Mouse (Mus musculus) limb, embryonic 15.5 days (tissue): ENCODE measurements around the gene Cnot6l. TPM values are rescaled to one million over a fixed set of nuclear protein-coding genes. Genes with fewer than 3 reads are reported as not detected.
A peak's percentile ranks its signal among the peaks of the same experiment; 100 is the strongest.

Source experiments
- ATAC-seq: fragments of 200-750 bp; cut with Nextera tagmentation; 2 replicates; pipeline ENCODE4 v1.8.0; 2017; ENCODE audit warnings: low read depth, moderate TSS enrichment; ENCODE audit not compliant: insufficient number of reproducible peaks, low FRiP score, low TSS enrichment
- H3K27ac ChIP-seq: fragments of 300-500 bp; sonication (generic); 2 replicates; pipeline ENCODE4 v1.5.1; 2015; ENCODE audit warnings: moderate library complexity, mild to moderate bottlenecking, inconsistent platforms
- H3K27me3 ChIP-seq: fragments of 300-500 bp; sonication (generic); 2 replicates; pipeline ENCODE4 v1.6.1; 2015; ENCODE audit warnings: inconsistent platforms
- H3K36me3 ChIP-seq: fragments of 300-500 bp; sonication (generic); 2 replicates; pipeline ENCODE4 v1.6.1; 2015; ENCODE audit warnings: inconsistent platforms
- H3K4me1 ChIP-seq: fragments of 300-500 bp; sonication (generic); 2 replicates; pipeline ENCODE4 v1.6.1; 2015; ENCODE audit warnings: inconsistent platforms
- H3K4me2 ChIP-seq: fragments of 300-500 bp; sonication (generic); 2 replicates; pipeline ENCODE4 v1.6.1; 2015; ENCODE audit warnings: mild to moderate bottlenecking, inconsistent platforms
- H3K4me3 ChIP-seq: fragments of 300-500 bp; sonication (generic); 2 replicates; pipeline ENCODE4 v1.5.1; 2015; ENCODE audit warnings: mild to moderate bottlenecking, inconsistent platforms
- H3K9ac ChIP-seq: fragments of 300-500 bp; sonication (generic); 2 replicates; pipeline ENCODE4 v1.6.1; 2015; ENCODE audit warnings: inconsistent platforms
- H3K9me3 ChIP-seq: fragments of 300-500 bp; sonication (generic); 2 replicates; pipeline ENCODE4 v1.6.1; 2016; ENCODE audit warnings: inconsistent platforms
- WGBS: fragments of 180-500 bp; shearing (Covaris S2); methylation state at CpG from one replicate; pipeline ENCODE4 v1.1.7; 2015; 5-methylcytosine and 5-hydroxymethylcytosine counted together
- polyA plus RNA-seq: library from polyadenylated mRNA; unstranded; fragments of >200 nt; fragmentation: Nextera tagmentation; extraction: Ambion mirVana; gene quantifications from 2 replicates; pipeline ENCODE4 v1.2.1, GENCODE M21; 2015

Gene Cnot6l
- polyA plus RNA-seq, 1 experiment from 2014 or later: 24.3 TPM

DNA sequence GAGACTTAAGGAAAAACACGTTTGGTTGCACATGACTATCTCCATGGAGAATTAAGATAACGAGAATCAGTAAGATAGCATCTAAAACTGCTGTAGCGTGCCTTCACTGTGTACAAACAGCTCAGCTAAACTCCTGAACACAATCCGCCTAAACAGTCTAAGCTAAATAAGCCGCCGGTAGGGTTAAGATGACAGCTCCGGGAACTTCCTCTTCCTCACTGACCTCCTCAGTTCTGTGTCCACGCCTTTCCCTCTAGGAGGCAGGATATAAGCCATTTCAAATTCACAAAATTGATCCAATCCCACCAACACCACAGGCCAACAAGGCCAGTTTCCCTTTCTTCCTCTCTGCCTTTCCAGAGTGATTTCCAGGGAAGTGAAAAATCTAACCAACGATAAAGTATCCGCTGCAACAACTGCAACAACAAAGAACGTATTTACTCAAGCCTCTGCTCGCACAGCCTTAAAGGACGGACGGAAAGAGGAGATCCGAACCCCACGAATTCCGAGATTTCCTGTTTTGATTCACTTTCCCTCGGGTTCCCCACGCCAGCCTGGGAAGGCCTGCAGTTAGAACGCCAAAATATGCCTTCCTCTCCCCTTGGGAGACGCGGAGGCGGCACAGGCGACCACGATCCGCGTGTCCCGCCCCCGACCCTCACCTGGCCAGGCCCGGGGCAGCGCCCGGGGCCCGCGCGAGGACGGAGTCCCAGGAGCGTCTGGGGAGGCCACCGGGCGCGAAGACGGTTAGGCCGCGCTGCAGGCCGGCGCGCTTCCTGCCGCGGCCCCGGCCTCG lies 3.3 kb downstream of the Cnot6l start:
- no peak for ATAC-seq
- Histone ChIP-seq H3K4me3 (peak overlapping the region; percentile 76), H3K4me1 (peaks cover 9% of the 10 kb centered on the region; the same call in 1 of the 2 replicates), H3K9me3 (no peaks in the 10 kb centered on the region), H3K36me3 (no peaks in the 10 kb centered on the region), H3K4me2 (peak overlapping the region; percentile 62), H3K9ac (peak overlapping the region; percentile 95), H3K27me3 (no peaks in the 10 kb centered on the region), H3K27ac (peak overlapping the region; percentile 99)
- under 1% methylated on average over 50 of the region's 50 CpGs for WGBS

DNA sequence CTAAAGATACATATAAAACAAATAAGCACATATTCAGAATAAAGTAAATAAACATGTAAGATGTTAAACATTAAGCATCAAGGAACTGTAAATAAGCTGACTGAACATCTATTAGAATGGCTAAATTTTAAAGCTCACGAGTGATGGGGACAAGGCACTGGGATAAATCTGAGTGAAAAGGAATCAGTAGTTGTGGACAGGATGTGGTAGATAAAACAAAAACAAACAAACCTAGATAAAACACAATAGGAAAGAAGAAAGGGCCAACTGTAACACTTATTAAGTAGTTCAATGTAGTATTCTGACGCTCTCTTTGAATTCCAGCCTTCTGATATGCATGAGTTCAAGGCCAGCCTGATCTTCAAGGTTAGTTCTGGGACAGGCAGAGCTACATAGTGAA lies 21.6 kb downstream of the Cnot6l start:
- no peak overlapping the region for H3K4me2 ChIP-seq
- H3K27ac ChIP-seq: no peak overlapping the region
- H3K9me3 ChIP-seq: no peaks in the 10 kb centered on the region
- no peak for ATAC-seq
- WGBS: 87% methylated on average over 2 of the region's 2 CpGs
- no peaks in the 10 kb centered on the region for H3K27me3 ChIP-seq
- no peaks in the 10 kb centered on the region; the same call in 1 of the 2 replicates for H3K4me1 ChIP-seq
- no peak overlapping the region for H3K9ac ChIP-seq
- no peaks in the 10 kb centered on the region for H3K36me3 ChIP-seq
- H3K4me3 ChIP-seq: no peak overlapping the region

DNA sequence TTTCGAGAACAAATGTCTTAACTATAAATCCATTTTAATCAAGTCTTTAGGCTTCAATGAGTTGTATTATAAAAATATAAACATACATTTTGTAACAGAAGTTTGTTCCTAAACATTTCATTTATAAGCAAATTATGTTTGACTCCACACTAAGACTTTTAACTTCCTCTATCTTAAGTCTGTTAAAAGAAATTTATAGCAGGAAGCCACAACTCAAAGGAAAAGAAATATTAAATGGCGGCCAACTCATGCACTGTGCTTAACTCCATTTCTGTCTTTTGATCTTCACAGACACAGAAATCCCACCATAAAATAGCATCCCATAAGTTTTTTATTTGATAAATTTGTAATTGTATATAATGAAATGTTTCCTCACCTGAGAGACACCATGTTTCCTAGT lies 33.3 kb downstream of the Cnot6l start:
- Histone ChIP-seq H3K36me3 (peaks cover 24% of the 10 kb centered on the region), H3K9me3 (no peaks in the 10 kb centered on the region)
- WGBS: 91% methylated on average over 2 of the region's 2 CpGs

DNA sequence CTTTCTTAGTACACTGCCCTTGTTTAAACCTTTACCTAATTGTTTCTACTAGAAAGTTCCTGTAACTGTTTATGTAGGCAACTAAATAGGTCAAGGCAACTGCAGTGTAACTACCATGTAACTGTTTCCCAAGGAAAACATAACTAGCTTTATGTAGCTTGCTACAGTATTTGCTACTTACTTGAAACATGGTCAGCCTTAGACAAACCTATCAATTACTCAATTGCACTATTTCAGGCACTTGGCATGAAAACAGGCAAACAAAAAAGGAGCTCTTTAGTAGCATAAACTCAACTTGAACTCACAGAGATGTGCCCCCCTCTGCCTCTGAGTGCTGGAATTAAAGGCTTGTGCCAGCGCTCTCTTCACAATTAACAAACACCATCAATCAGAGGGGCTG lies 37.1 kb downstream of the Cnot6l start:
- 97% methylated on average over 1 of the region's 1 CpGs for WGBS
- no peak overlapping the region for H3K27ac ChIP-seq
- ATAC-seq: no peak
- no peaks in the 10 kb centered on the region for H3K27me3 ChIP-seq
- H3K9ac ChIP-seq: no peak overlapping the region
- no peak overlapping the region for H3K4me2 ChIP-seq
- no peak overlapping the region for H3K4me3 ChIP-seq
- no peaks in the 10 kb centered on the region for H3K4me1 ChIP-seq
- peaks cover 19% of the 10 kb centered on the region for H3K36me3 ChIP-seq
- no peaks in the 10 kb centered on the region for H3K9me3 ChIP-seq

More for the DNA sequence above, 33.3 kb downstream of the Cnot6l start:
- no peaks in the 10 kb centered on the region for H3K4me1 ChIP-seq
- ATAC-seq: no peak
- no peak overlapping the region for H3K4me3 ChIP-seq
- no peak overlapping the region for H3K9ac ChIP-seq
- no peak overlapping the region for H3K4me2 ChIP-seq
- no peaks in the 10 kb centered on the region for H3K27me3 ChIP-seq
- H3K27ac ChIP-seq: no peak overlapping the region

DNA sequence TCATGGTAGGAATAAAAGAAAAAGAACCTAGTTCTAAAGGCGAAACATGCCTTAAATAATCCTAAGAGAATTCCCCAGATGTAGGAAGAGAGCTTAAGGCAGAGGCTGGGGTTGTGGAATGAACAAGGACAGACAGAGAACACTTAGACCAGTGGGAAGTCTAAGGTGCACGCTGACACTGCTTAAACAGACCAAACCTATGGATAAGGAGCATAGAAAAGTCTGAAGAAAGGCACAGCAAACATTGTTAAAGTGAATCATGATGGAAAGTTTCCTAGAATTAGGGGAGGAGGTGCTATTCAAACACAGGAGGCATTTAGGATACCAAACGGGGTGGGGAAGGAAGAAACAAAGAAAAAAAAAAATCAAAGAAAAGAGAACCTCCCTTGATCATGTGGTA lies 49.0 kb downstream of the Cnot6l start:
- Histone ChIP-seq H3K4me2 (no peak overlapping the region), H3K4me3 (no peak overlapping the region), H3K27ac (no peak overlapping the region), H3K36me3 (peaks cover 8% of the 10 kb centered on the region; the same call in 1 of the 2 replicates), H3K4me1 (no peaks in the 10 kb centered on the region), H3K9ac (no peak overlapping the region), H3K27me3 (no peaks in the 10 kb centered on the region), H3K9me3 (no peaks in the 10 kb centered on the region)
- 86% methylated on average over 3 of the region's 3 CpGs for WGBS
- no peak for ATAC-seq

DNA sequence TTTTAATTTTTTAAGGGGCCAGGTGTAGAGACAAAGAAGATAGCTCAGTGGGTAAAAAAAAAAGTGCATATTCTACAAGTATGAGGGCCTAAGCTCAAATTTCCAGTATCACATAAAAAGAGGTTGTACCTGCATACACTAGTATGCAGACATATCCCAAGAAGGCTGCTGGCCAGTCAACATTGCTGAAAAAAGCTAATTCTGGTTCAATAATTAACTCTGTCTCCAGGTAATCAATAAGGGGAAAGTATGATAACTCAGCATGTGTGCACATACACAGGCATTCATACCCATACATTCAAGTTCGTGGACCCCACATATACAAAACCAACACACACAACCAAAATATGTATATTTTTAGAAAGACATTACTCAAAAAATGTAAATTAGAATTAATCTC lies 59.3 kb downstream of the Cnot6l start:
- no peaks in the 10 kb centered on the region for H3K9me3 ChIP-seq
- H3K36me3 ChIP-seq: peaks cover 16% of the 10 kb centered on the region; the same call in 1 of the 2 replicates
- H3K4me1 ChIP-seq: no peaks in the 10 kb centered on the region
- H3K4me3 ChIP-seq: no peak overlapping the region
- no peak overlapping the region for H3K27ac ChIP-seq
- WGBS: 93% methylated on average over 1 of the region's 1 CpGs
- no peaks in the 10 kb centered on the region for H3K27me3 ChIP-seq
- ATAC-seq: no peak
- no peak overlapping the region for H3K4me2 ChIP-seq
- no peak overlapping the region for H3K9ac ChIP-seq

DNA sequence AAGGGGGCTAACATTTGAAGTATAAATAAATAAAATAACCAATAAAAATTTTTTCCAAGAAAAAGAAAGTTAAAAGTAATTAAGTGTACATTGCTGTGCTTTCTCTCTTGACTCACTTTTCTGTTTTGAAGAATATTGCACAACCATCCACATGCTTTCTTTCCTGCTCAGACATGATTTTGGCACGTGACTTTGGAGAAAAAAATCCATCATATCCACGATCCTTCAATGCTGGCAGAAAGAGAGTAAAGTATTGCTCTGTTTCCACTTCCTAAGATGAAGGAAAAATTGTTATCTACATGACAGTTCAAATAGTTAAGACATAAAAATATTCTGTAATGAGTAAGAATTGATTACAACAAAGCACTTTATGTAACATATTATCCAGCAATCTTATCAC lies 72.5 kb downstream of the Cnot6l start:
- H3K4me2 ChIP-seq: no peak overlapping the region
- WGBS: 70% methylated on average over 2 of the region's 2 CpGs
- H3K27ac ChIP-seq: no peak overlapping the region
- H3K9me3 ChIP-seq: no peaks in the 10 kb centered on the region
- no peak overlapping the region for H3K9ac ChIP-seq
- no peaks in the 10 kb centered on the region for H3K27me3 ChIP-seq
- no peak overlapping the region for H3K4me3 ChIP-seq
- no peaks in the 10 kb centered on the region for H3K4me1 ChIP-seq
- H3K36me3 ChIP-seq: peaks cover 5% of the 10 kb centered on the region
- no peak for ATAC-seq

DNA sequence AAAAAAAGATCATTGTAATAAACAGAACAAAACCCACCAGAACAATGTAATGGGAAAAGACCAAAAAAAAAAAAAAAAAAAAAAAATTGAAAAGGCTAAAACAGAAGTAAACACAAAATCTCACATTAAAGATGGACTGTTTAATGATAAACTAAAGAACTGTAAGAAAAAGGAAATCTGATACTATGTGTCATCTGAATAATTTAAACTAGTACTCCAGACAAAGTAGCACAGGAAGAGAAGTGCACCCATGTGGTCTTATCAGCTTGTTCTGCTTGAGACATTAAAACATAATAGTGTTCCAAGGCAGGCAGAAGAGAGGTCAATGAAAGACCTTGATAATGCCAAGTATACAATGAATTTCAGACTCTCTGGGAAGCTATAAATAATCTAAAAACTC lies 78.6 kb downstream of the Cnot6l start:
- Histone ChIP-seq H3K4me1 (no peaks in the 10 kb centered on the region), H3K9ac (no peak overlapping the region), H3K4me3 (no peak overlapping the region), H3K9me3 (no peaks in the 10 kb centered on the region), H3K4me2 (no peak overlapping the region), H3K27ac (no peak overlapping the region), H3K36me3 (peaks cover 12% of the 10 kb centered on the region), H3K27me3 (no peaks in the 10 kb centered on the region)
- ATAC-seq: no peak

DNA sequence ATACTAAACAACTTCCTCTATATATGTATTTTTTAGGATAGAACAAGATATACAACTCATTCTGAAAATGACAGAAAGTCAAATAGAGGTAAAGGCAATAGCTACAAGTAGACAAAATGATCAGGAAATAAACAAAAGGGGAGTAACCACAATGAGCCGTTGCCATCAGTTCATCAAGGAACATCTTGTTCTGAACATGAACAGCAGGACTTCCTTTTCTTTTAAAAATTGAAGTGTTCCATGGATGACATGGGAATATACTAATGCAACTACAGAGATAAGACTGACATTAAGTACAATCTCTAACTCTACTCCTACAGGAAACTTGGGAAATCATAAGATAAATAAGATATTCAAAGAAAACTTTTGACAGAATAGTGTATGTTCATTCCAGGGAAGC lies 84.9 kb downstream of the Cnot6l start:
- no peak overlapping the region for H3K27ac ChIP-seq
- H3K9me3 ChIP-seq: no peaks in the 10 kb centered on the region
- 79% methylated on average over 1 of the region's 1 CpGs for WGBS
- no peaks in the 10 kb centered on the region for H3K27me3 ChIP-seq
- H3K4me2 ChIP-seq: no peak overlapping the region
- no peak overlapping the region for H3K9ac ChIP-seq
- no peak overlapping the region for H3K4me3 ChIP-seq
- no peaks in the 10 kb centered on the region for H3K4me1 ChIP-seq
- ATAC-seq: no peak
- peaks cover 23% of the 10 kb centered on the region for H3K36me3 ChIP-seq

DNA sequence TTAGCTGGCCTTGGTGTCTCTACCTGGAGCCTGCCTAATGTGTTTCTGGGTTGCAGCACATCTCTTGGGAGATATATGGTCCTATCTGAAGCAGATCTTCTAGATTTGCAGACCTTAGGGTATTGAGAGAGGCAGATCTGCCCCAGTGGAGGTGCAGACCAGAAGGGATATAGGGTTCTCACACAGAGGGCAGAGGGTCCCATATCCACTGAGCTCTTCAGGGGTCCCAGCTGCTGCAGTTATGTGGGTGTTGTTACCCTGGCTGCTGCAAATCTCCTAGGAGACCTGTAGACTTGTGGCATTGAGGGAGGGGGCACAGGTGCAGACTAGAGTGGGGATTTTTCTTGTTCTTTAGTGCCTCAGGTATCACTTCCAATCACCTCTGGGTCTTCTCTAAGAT lies 98.4 kb downstream of the Cnot6l start:
- H3K9me3 ChIP-seq: no peaks in the 10 kb centered on the region

DNA sequence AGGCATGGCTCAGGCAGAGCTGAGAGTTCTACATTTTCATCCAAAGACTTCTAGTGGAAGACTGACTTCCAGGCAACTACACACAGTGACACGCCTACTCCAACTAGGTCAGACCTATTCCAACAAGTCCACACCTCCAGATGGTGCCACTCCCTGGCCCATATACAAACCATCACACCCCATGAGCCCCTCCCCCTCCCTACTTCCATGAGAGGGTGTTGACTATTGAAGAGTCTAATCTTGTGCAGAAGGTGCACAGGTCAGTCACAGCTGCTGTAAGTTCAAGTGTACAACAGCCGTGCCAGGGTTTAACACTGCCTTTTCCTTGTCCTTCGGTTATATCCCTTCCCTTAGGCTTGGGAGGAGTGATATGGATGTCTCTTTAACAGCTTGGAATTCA lies 121.5 kb downstream of the Cnot6l start:
- Histone ChIP-seq H3K9me3 (no peaks in the 10 kb centered on the region), H3K4me1 (no peaks in the 10 kb centered on the region), H3K4me2 (no peak overlapping the region), H3K27ac (no peak overlapping the region), H3K27me3 (no peaks in the 10 kb centered on the region), H3K36me3 (no peaks in the 10 kb centered on the region), H3K4me3 (no peak overlapping the region), H3K9ac (no peak overlapping the region)
- no peak for ATAC-seq
- 73% methylated on average over 3 of the region's 3 CpGs for WGBS

More for the DNA sequence above, 98.4 kb downstream of the Cnot6l start:
- Histone ChIP-seq H3K4me2 (no peak overlapping the region), H3K4me3 (no peak overlapping the region), H3K27ac (no peak overlapping the region), H3K36me3 (no peaks in the 10 kb centered on the region), H3K9ac (no peak overlapping the region), H3K4me1 (no peaks in the 10 kb centered on the region), H3K27me3 (no peaks in the 10 kb centered on the region)
- no peak for ATAC-seq

DNA sequence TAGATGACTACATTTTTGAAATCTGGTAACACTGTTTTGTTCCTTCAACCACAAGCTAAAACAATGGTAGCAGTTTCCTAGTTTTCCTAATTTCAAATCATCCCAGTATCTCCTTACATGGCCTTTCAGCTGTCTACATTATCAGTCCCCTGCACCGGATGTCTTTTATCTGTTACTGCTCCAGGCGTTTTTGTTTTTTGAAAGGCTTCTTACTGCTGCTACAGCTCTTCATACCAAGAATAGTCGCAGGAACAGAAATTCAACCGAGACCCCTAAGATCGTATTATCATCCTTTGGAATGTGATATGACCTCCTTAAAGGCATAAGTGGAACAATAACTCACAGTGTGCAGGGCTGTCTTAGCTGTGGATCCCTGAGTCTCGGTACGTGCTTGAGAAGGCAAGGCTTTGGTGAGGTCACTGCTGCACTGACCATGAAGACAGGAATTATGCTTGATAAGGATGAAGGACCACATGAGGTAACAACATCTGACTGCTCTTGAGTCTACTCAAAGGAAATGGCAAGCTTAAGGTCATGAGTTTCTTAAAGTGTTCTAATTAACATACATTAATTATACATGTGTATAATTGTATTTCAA lies 122.4 kb downstream of the Cnot6l start:
- Histone ChIP-seq H3K4me2 (no peak overlapping the region), H3K36me3 (no peaks in the 10 kb centered on the region), H3K27ac (no peak overlapping the region), H3K9me3 (no peaks in the 10 kb centered on the region), H3K4me1 (no peaks in the 10 kb centered on the region), H3K9ac (no peak overlapping the region), H3K27me3 (no peaks in the 10 kb centered on the region), H3K4me3 (no peak overlapping the region)
- 68% methylated on average over 7 of the region's 7 CpGs for WGBS
- no peak for ATAC-seq
